Comparison of ENCODE assay signal across 8 mouse cellular contexts in the genomic region with DNA sequence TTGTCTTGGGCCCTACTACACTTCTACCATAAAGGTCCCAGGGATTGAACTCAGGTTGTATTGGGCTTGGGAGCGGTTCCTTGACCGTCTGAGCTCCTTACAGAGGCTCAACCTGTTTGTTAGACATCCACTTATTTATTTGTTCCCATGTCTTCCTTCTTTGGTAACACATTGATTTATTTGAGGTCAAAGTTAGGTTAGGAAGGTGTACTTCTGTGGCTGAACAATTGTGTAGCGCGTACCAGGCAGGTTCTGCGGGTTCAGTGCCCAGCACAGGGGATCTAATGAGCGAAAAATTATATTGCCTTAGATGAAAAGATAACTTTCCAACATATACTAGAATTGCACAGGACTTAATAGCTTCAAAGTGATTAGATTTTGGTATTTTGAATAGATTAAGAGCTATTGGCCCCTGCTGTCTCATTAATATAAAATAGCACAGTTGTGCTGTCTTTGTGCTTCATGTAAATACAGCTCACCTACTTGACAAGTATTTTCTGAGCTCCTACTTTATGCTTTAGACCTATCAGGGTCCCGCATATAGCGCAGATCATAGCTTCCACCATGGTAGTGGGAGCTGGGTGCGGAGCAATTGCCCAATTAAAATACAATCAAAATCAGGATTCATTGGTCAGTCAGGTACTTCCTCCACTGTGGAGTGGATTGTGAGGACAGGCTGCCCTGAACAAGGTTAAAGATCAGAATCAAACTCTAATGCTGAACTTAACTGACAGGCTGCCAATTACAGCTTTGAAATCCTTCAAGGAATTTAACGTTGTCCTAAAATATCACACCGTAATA. TPM values are rescaled to one million over a fixed set of nuclear protein-coding genes. Genes with fewer than 3 reads are reported as not detected.
DNase-seq lines count a peak whose midpoint lies in the region; ATAC-seq and TF ChIP-seq lines count a peak whose summit lies in the region.

No protein-coding gene starts in this region.

- H3K4me3 ChIP-seq in layer of hippocampus, adult 2 months, result peak overlapping the region; percentile 87
- peak overlapping the region; percentile 89 for H3K4me3 ChIP-seq in hindbrain, embryonic 14.5 days (replicated peaks; ENCODE audit: low read length)
- H3K4me3 ChIP-seq in lung, embryonic 16.5 days (ENCODE audit: low read length), result peak overlapping the region; percentile 90

- 46% methylated on average over 11 of the region's 11 CpGs for WGBS in hindbrain, embryonic 14.5 days
- 43% methylated on average over 11 of the region's 11 CpGs for WGBS in lung, embryonic 16.5 days

- TF ChIP-seq CTCF in layer of hippocampus, adult 2 months (conservative IDR thresholded peaks at IDR 0.05), result no peak

- ATAC-seq in hindbrain, embryonic 14.5 days (ENCODE audit: low FRiP score), result no peak
- no peak for ATAC-seq in lung, embryonic 16.5 days (ENCODE audit: low read depth)
- no peak for ATAC-seq in granulocyte monocyte progenitor cell, adult 5-6 weeks (replicated peaks; ENCODE audit: poor library complexity, severe bottlenecking)

- DNase-seq in layer of hippocampus, adult 2 months (ENCODE audit: low spot score in 2 of 2), result no peak
- no peak for DNase-seq in layer of hippocampus, adult 8-10 months (ENCODE audit: low spot score in 2 of 2)
- peak; percentile 15 for DNase-seq in embryo, embryonic 9.5 days (ENCODE audit: extremely low spot score)
- no peak for DNase-seq in hindbrain, embryonic 14.5 days (ENCODE audit: low spot score)
- no peak for DNase-seq in right cerebral cortex, adult 2 months (ENCODE audit: low spot score in 2 of 2)
- DNase-seq in right cerebral cortex, postnatal 36 days (ENCODE audit: low spot score in 2 of 2), result no peak

- no peaks in the 10 kb centered on the region for H3K27me3 ChIP-seq in hindbrain, embryonic 14.5 days (ENCODE audit: control insufficient read depth, insufficient read depth, low read length)
- no peaks in the 10 kb centered on the region for H3K27me3 ChIP-seq in lung, embryonic 16.5 days (ENCODE audit: control insufficient read depth, insufficient read depth, low read depth, low read length)

- H3K4me1 ChIP-seq in hindbrain, embryonic 14.5 days (replicated peaks; ENCODE audit: control insufficient read depth, insufficient read depth, low read length), result peaks cover 23% of the 10 kb centered on the region
- H3K4me1 ChIP-seq in lung, embryonic 16.5 days (replicated peaks; ENCODE audit: control insufficient read depth, insufficient read depth, low read length), result peaks cover 7% of the 10 kb centered on the region

- H3K9me3 ChIP-seq in hindbrain, embryonic 14.5 days (ENCODE audit: control insufficient read depth, low read length), result no peaks in the 10 kb centered on the region
- no peaks in the 10 kb centered on the region for H3K9me3 ChIP-seq in lung, embryonic 16.5 days (ENCODE audit: control insufficient read depth, low read length)

- 0 out of 2 replicates have a peak, but pooled peaks cover 3% of the 10 kb centered on the region for H3K36me3 ChIP-seq in hindbrain, embryonic 14.5 days (replicated peaks; ENCODE audit: control insufficient read depth, insufficient read depth)
- no peaks in the 10 kb centered on the region; the same call in 1 of the 2 replicates for H3K36me3 ChIP-seq in lung, embryonic 16.5 days (ENCODE audit: control insufficient read depth, insufficient read depth, low read length)

- H3K27ac ChIP-seq in layer of hippocampus, adult 2 months, result peak overlapping the region; percentile 98
- peak overlapping the region; percentile 99 for H3K27ac ChIP-seq in hindbrain, embryonic 14.5 days
- H3K27ac ChIP-seq in lung, embryonic 16.5 days (ENCODE audit: low read length), result peak overlapping the region; percentile 100

- H3K9ac ChIP-seq in hindbrain, embryonic 14.5 days, result peak overlapping the region; percentile 89
- peak overlapping the region; percentile 88 for H3K9ac ChIP-seq in lung, embryonic 16.5 days (ENCODE audit: low read length)

- H3K4me2 ChIP-seq in hindbrain, embryonic 14.5 days (replicated peaks), result peak overlapping the region; percentile 69
- peak overlapping the region; percentile 87 for H3K4me2 ChIP-seq in lung, embryonic 16.5 days (ENCODE audit: low read depth, low read length)

RNA-seq across cellular contexts. Expression of gene Bclaf1, which starts 1.1 kb away (rescaled TPM):
- total RNA-seq in layer of hippocampus, adult 2 months (2021), result 100 to 1,000 TPM; 139 to 143 TPM
- total RNA-seq in layer of hippocampus, adult 8-10 months (2022), result 100 to 1,000 TPM; 119 to 142 (median 137) TPM
- polyA plus RNA-seq in hindbrain, embryonic 14.5 days (2014; fragmentation: Nextera tagmentation; extraction: Ambion mirVana), result 115 and 118 TPM in 2 replicates
- polyA plus RNA-seq in lung, embryonic 16.5 days (2015; fragmentation: Nextera tagmentation; extraction: Ambion mirVana), result 113 and 123 TPM in 2 replicates
- total RNA-seq in granulocyte monocyte progenitor cell, adult 5-6 weeks (2014; fragmentation: Nextera tagmentation), result 214 and 221 TPM in 2 replicates
- 477 and 505 TPM in 2 replicates for total RNA-seq in granulocyte monocyte progenitor cell, adult 5-6 weeks (2017)

RNA-seq across cellular contexts. Expression of gene Mtfr2, which starts 36.4 kb away (rescaled TPM):
- total RNA-seq in layer of hippocampus, adult 2 months (2021), result under 1 TPM; 0.49 to 0.67 TPM
- total RNA-seq in layer of hippocampus, adult 8-10 months (2022), result 1 to 10 TPM in 1 of 4 experiments, under 1 TPM in 3; 0.55 to 1.6 (median 0.83) TPM
- 0.31 and 0.38 TPM in 2 replicates for polyA plus RNA-seq in hindbrain, embryonic 14.5 days (2014; fragmentation: Nextera tagmentation; extraction: Ambion mirVana)
- 3.1 and 3.3 TPM in 2 replicates for polyA plus RNA-seq in lung, embryonic 16.5 days (2015; fragmentation: Nextera tagmentation; extraction: Ambion mirVana)
- total RNA-seq in granulocyte monocyte progenitor cell, adult 5-6 weeks (2014; fragmentation: Nextera tagmentation), result 38.8 and 56.1 TPM in 2 replicates
- 25.8 and 26.9 TPM in 2 replicates for total RNA-seq in granulocyte monocyte progenitor cell, adult 5-6 weeks (2017)

Comparison
In these comparisons a context has a peak if more than half of its experiments do, and no peak if none do; other contexts are left out.
1. RNA of gene Mtfr2, which starts 36.4 kb away (total RNA-seq): 25.8 to 56.1 TPM in granulocyte monocyte progenitor cell, adult 5-6 weeks; 0.55 to 1.6 TPM in layer of hippocampus, adult 8-10 months and 0.49 to 0.67 TPM in layer of hippocampus, adult 2 months; every median in the first group is over 10 times any median in the second.
2. Peak in every context shown above with its lines, with median percentiles within 50 percentile points of each other: H3K27ac ChIP-seq and H3K4me3 ChIP-seq.